Mouse (Mus musculus) olfactory bulb, adult 2 months (tissue): ENCODE measurements around the gene Trmt112. TPM values are rescaled to one million over a fixed set of nuclear protein-coding genes. Genes with fewer than 3 reads are reported as not detected.
A peak's percentile ranks its signal among the peaks of the same experiment; 100 is the strongest.

Experiments used
- H3K27ac ChIP-seq: fragments of 200-500 bp; 2 replicates; pipeline ENCODE4 v1.5.1; 2012; ENCODE audit warnings: low read depth, low read length; ENCODE audit not compliant: insufficient read depth
- H3K4me1 ChIP-seq: fragments of 200-500 bp; 2 replicates; pipeline ENCODE4 v1.6.1; 2012; ENCODE audit warnings: low read length; ENCODE audit not compliant: control insufficient read depth, insufficient read depth
- H3K4me3 ChIP-seq: fragments of 200-500 bp; 2 replicates; pipeline ENCODE4 v1.5.1; 2012; ENCODE audit warnings: mild to moderate bottlenecking, low read depth, low read length, moderate library complexity; ENCODE audit not compliant: insufficient read depth
- CTCF ChIP-seq: fragments of 200-500 bp; IDR thresholded peaks from 2 replicates; pipeline ENCODE4 v1.5.1; 2012; ENCODE audit warnings: low read depth, mild to moderate bottlenecking, low read length, moderate library complexity; ENCODE audit not compliant: insufficient read depth
- POLR2A ChIP-seq: fragments of 200-500 bp; IDR thresholded peaks from 2 replicates; pipeline ENCODE4 v1.6.1; 2012; ENCODE audit warnings: mild to moderate bottlenecking, low read depth, low read length, moderate library complexity; ENCODE audit not compliant: insufficient read depth
- WGBS: fragments of 180-500 bp; shearing (Covaris S2); methylation state at CpG from one replicate; pipeline ENCODE4 v1.1.7; 2018; 5-methylcytosine and 5-hydroxymethylcytosine counted together
- polyA plus RNA-seq: library from polyadenylated mRNA; stranded (reverse); fragments of >200 nt; gene quantifications from 2 replicates; pipeline ENCODE4 v1.2.4, GENCODE M21; 2012; ENCODE audit warnings: low replicate concordance; ENCODE audit not compliant: missing spikeins, insufficient read depth, insufficient read length

Trmt112 gene
- polyA plus RNA-seq, 1 experiment = not detected

- Histone ChIP-seq H3K4me1 (peaks cover 32% of the 10 kb centered on the region), H3K27ac (no peak overlapping the region), H3K4me3 (no peak overlapping the region)
- TF ChIP-seq POLR2A (no peak), CTCF (no peak)
- WGBS = 18% methylated on average over 2 of the region's 2 CpGs
These were observed 21.5 kb downstream of the Trmt112 start for GRCm38 (mm10) chr19:6931002-6931401.

GRCm38 (mm10) chr19:6932018-6932417, 22.5 kb downstream of the Trmt112 start:
- H3K4me3 ChIP-seq = no peak overlapping the region
- H3K27ac ChIP-seq = no peak overlapping the region
- H3K4me1 ChIP-seq = peaks cover 27% of the 10 kb centered on the region
- WGBS = 67% methylated on average over 1 of the region's 1 CpGs
- TF ChIP-seq POLR2A (no peak), CTCF (no peak)

GRCm38 (mm10) chr19:6933102-6933435, 23.6 kb downstream of the Trmt112 start:
- WGBS = 33% methylated on average over 4 of the region's 4 CpGs
- H3K27ac ChIP-seq = no peak overlapping the region
- H3K4me1 ChIP-seq = peaks cover 31% of the 10 kb centered on the region
- TF ChIP-seq POLR2A (no peak), CTCF (no peak)
- H3K4me3 ChIP-seq = no peak overlapping the region

- Histone ChIP-seq H3K4me3 (peak overlapping the region; percentile 47), H3K4me1 (peaks cover 32% of the 10 kb centered on the region), H3K27ac (no peak overlapping the region)
- TF ChIP-seq CTCF (no peak), POLR2A (no peak)
- 4% methylated on average over 58 of the region's 58 CpGs for WGBS
These were observed 24.1 kb downstream of the Trmt112 start for GRCm38 (mm10) chr19:6933436-6934194.

- Histone ChIP-seq H3K27ac (no peak within 1 kb of the TSS), H3K4me3 (peak within 1 kb of the TSS; percentile 47)
- 11% methylated on average over 23 of the region's 23 CpGs for WGBS
These were observed 24.9 kb downstream of the Trmt112 start, which contains the start of gene Kcnk4 for GRCm38 (mm10) chr19:6934195-6934977. Gene Kcnk4 (minus strand): TSS chr19:6934515.

GRCm38 (mm10) chr19:6936299-6936698, 26.8 kb downstream of the Trmt112 start:
- Histone ChIP-seq H3K4me3 (no peak overlapping the region), H3K27ac (no peak overlapping the region), H3K4me1 (peaks cover 52% of the 10 kb centered on the region)
- TF ChIP-seq POLR2A (no peak), CTCF (no peak)
- 30% methylated on average over 3 of the region's 3 CpGs for WGBS

More at GRCm38 (mm10) chr19:6934195-6934977, 24.9 kb downstream of the Trmt112 start, which contains the start of gene Kcnk4:
- H3K4me1 ChIP-seq = peaks cover 38% of the 10 kb centered on the region
- no peak for TF ChIP-seq POLR2A
- no peak for TF ChIP-seq CTCF

- TF ChIP-seq POLR2A (no peak), CTCF (no peak)
- 71% methylated on average over 16 of the region's 16 CpGs for WGBS
- H3K27ac ChIP-seq = no peak overlapping the region
- no peak overlapping the region for H3K4me3 ChIP-seq
- peaks cover 42% of the 10 kb centered on the region for H3K4me1 ChIP-seq
These were observed 28.3 kb downstream of the Trmt112 start for GRCm38 (mm10) chr19:6937541-6938465.

GRCm38 (mm10) chr19:6939106-6940002, 29.9 kb downstream of the Trmt112 start:
- TF ChIP-seq POLR2A (0 out of 2 replicates have a peak, but pooled peaks have one; percentile 14), CTCF (no peak)
- Histone ChIP-seq H3K4me1 (peaks cover 29% of the 10 kb centered on the region), H3K27ac (no peak overlapping the region), H3K4me3 (peak overlapping the region; percentile 0; the same call in 1 of the 2 replicates)
- WGBS = 86% methylated on average over 20 of the region's 20 CpGs
